Mouse (Mus musculus) inflammation-experienced regulatory T-cells, adult 16 weeks (primary cell): Measurements from ENCODE around the gene Diaph2. TPM values are rescaled to one million over a fixed set of nuclear protein-coding genes. Genes with fewer than 3 reads are reported as not detected.

Experiments
- polyA plus RNA-seq: library from polyadenylated mRNA; unstranded; fragments of 100-300 nt; shearing (Covaris generic); gene quantifications from one replicate; pipeline ENCODE4 v1.2.1, GENCODE M21; 2017

Diaph2 gene
- polyA plus RNA-seq: 11.3 TPM

GRCm38 (mm10) chrX:129749571-129750061, at the start of gene Diaph2:
Gene Diaph2 (plus strand): TSS chrX:129749742.

